Mouse (Mus musculus): ENCODE measurements around the gene Tns2. TPM values are rescaled to one million over a fixed set of nuclear protein-coding genes. Genes with fewer than 3 reads are reported as not detected.
A peak's percentile ranks its signal among the peaks of the same experiment; 100 is the strongest.

Tns2 gene
- total and polyA plus RNA-seq, 2 experiments from 2014 or later, result 5.5 to 9.2 TPM

DNA sequence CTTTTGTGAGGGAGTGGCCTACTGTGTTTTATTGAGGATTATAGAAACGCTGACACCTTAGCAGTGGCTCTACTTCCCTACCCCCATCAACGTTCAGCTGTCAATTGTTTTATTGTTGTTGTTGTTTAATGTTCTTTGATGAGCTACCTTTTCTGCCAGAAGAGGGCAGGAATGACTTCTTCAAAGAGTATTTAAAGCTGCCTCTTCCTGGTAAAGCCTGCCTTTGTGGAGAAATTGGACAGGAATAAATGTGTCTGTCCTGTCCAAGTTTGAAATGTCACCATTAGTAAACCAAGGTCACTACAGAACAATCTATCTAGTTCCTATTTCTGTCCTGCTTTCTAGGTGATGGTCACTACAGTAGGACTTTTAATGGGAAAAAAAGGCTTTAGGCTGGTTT lies 6.1 kb upstream of the Tns2 start:
- 59% methylated on average over 2 of the region's 2 CpGs for WGBS

DNA sequence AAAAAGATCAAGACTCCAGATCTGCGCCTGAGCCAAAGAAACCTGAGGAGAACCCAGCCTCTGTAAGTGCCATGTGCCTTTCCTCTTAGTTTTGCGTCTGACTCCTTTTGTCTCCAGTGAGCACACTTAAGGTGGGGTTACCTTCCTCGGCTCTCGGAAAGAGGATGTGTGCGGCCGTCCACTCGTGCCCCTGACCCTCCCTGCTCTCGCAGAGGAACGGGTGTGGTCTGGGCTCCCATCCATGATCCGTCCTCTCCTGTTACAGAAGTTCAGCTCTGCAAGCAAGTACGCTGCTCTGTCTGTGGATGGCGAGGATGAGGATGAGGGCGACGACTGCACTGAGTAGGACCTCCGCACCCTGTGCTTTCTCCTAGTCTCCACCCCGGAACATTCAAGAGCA lies 5.2 kb upstream of the Tns2 start:
- H3K9ac ChIP-seq (replicated peaks; ENCODE audit: low read length), result no peak overlapping the region
- no peaks in the 10 kb centered on the region for H3K9me3 ChIP-seq (ENCODE audit: low read length)
- DNase-seq (ENCODE audit: low spot score), result no peak
- H3K36me3 ChIP-seq (ENCODE audit: insufficient read depth, low read length), result peaks cover 70% of the 10 kb centered on the region
- no peaks in the 10 kb centered on the region for H3K27me3 ChIP-seq (ENCODE audit: insufficient read depth, low read length)
- TF ChIP-seq CTCF (IDR thresholded peaks at IDR 0.05; ENCODE audit: low read depth), result no peak
- ATAC-seq, result no peak
- no peak overlapping the region for H3K4me2 ChIP-seq (ENCODE audit: low read depth, low read length)
- 87% methylated on average over 16 of the region's 16 CpGs for WGBS
- no peak overlapping the region for H3K27ac ChIP-seq
- H3K4me3 ChIP-seq (ENCODE audit: low read length), result no peak overlapping the region
- 0 out of 2 replicates have a peak, but pooled peaks cover 2% of the 10 kb centered on the region for H3K4me1 ChIP-seq (ENCODE audit: insufficient read depth, low read length)

More for the DNA sequence above, 6.1 kb upstream of the Tns2 start:
- Histone ChIP-seq H3K4me1 (ENCODE audit: insufficient read depth, low read length) (no peaks in the 10 kb centered on the region), H3K27ac (no peak overlapping the region), H3K9me3 (ENCODE audit: low read length) (no peaks in the 10 kb centered on the region), H3K4me2 (ENCODE audit: low read depth, low read length) (no peak overlapping the region), H3K36me3 (ENCODE audit: insufficient read depth, low read length) (peaks cover 79% of the 10 kb centered on the region), H3K27me3 (ENCODE audit: insufficient read depth, low read length) (no peaks in the 10 kb centered on the region), H3K4me3 (ENCODE audit: low read length) (no peak overlapping the region), H3K9ac (replicated peaks; ENCODE audit: low read length) (no peak overlapping the region)
- DNase-seq (ENCODE audit: low spot score), result no peak
- TF ChIP-seq CTCF (IDR thresholded peaks at IDR 0.05; ENCODE audit: low read depth), result no peak
- no peak for ATAC-seq

DNA sequence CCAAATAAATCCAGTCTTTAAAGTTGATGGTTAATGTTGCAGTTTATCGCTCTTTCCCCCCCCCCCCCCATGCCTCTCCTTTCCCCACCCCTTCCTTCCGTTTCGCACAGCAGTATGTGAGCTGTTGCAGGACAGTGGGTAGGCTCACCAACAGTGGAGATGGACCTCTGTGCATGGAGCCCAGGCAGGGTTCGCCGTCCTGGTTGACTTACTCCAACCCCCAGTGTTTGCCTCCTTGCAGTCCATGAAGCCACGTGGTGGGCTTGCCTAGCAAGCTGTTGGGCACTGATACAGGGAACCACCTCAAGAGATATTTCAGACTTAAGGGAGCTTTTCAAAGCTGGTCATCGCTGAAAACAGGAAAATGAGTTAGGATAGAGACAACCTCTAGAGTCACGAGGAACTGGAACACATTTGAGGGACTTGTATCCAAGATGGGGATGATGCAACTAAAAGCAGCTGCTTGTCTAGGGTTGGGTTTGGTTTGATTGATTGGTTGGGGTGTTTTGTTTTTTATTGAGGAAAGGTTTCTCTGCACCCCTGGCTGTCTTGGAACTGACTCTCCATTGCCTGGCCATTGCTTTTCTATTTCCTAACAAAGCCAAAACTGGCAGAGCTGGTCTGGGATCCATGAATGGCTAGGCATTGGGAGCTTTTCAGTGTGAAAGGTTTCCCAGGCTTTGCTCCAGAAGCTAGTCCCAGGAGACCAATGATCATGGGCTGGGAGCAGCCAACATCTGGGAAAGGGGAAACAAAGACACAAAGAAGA lies 2.9 kb upstream of the Tns2 start:
- no peak overlapping the region for H3K9ac ChIP-seq (replicated peaks; ENCODE audit: low read length)
- TF ChIP-seq CTCF (IDR thresholded peaks at IDR 0.05; ENCODE audit: low read depth), result no peak
- peak; percentile 1 for DNase-seq (ENCODE audit: low spot score)
- no peak overlapping the region for H3K4me3 ChIP-seq (ENCODE audit: low read length)
- 79% methylated on average over 8 of the region's 8 CpGs for WGBS
- no peaks in the 10 kb centered on the region for H3K9me3 ChIP-seq (ENCODE audit: low read length)
- H3K27ac ChIP-seq, result no peak overlapping the region
- ATAC-seq, result no peak
- H3K27me3 ChIP-seq (ENCODE audit: insufficient read depth, low read length), result no peaks in the 10 kb centered on the region
- no peak overlapping the region for H3K4me2 ChIP-seq (ENCODE audit: low read depth, low read length)
- peaks cover 47% of the 10 kb centered on the region for H3K36me3 ChIP-seq (ENCODE audit: insufficient read depth, low read length)
- peaks cover 6% of the 10 kb centered on the region; the same call in 1 of the 2 replicates for H3K4me1 ChIP-seq (ENCODE audit: insufficient read depth, low read length)

DNA sequence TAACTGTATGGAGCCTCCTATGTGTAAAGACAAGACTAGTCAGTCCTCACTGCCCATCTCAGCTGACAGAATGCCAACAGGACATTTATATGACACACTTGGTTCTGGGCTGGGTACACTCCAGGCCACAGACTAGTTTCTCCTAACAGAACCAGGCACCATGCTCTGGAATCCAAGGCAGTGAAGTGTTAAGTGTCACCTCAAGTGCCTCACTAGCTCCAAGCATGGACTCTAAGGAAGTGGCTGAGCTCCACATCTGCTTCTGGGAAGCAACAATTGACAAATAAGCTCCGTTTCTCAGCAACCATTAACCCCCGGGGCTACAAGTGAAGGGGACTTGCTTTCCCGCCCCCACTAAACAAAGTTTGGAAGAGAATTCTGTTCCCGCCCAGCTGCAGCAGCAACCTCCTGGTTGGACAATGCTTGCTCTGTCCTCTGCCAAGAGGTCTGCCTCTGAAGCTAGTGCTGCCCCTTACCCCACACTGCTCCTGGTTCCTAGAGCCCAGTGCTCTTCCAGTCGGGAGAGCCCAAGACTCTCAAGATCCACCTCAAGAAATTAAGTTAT lies 2.1 kb upstream of the Tns2 start:
- H3K4me3 ChIP-seq (ENCODE audit: low read length), result no peak overlapping the region
- no peak for DNase-seq (ENCODE audit: low spot score)
- H3K27me3 ChIP-seq (ENCODE audit: insufficient read depth, low read length), result no peaks in the 10 kb centered on the region
- H3K9me3 ChIP-seq (ENCODE audit: low read length), result no peaks in the 10 kb centered on the region
- ATAC-seq, result no peak
- peaks cover 10% of the 10 kb centered on the region for H3K4me1 ChIP-seq (ENCODE audit: insufficient read depth, low read length)
- no peak for TF ChIP-seq CTCF (IDR thresholded peaks at IDR 0.05; ENCODE audit: low read depth)
- H3K4me2 ChIP-seq (ENCODE audit: low read depth, low read length), result no peak overlapping the region
- 23% methylated on average over 5 of the region's 5 CpGs for WGBS
- no peak overlapping the region for H3K9ac ChIP-seq (replicated peaks; ENCODE audit: low read length)
- H3K36me3 ChIP-seq (ENCODE audit: insufficient read depth, low read length), result peaks cover 39% of the 10 kb centered on the region
- H3K27ac ChIP-seq, result no peak overlapping the region

DNA sequence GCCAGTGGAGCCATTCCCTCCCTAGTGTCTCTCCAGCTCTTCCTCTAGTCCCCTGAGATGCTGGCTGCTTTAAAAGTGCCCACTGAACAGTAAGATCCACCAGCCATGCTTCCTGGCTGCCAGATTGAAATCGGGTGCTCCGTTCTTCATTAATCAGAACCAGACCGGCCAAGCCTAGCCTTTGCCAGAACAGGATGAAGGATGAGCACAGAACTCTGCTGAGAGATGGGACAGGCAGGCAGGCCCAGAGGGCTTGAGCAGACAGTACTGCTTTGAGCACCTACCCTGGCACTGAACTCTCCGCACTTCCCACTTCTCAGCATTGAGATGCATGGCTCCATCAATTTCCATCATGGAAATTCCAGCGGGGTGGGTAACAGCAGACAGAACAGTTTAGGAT lies 953 bp upstream of the Tns2 start:
- Histone ChIP-seq H3K9me3 (ENCODE audit: low read length) (no peaks in the 10 kb centered on the region), H3K9ac (replicated peaks; ENCODE audit: low read length) (no peak overlapping the region), H3K27me3 (ENCODE audit: insufficient read depth, low read length) (no peaks in the 10 kb centered on the region), H3K27ac (no peak overlapping the region), H3K4me1 (ENCODE audit: insufficient read depth, low read length) (peaks cover 20% of the 10 kb centered on the region), H3K4me3 (ENCODE audit: low read length) (no peak overlapping the region), H3K4me2 (ENCODE audit: low read depth, low read length) (no peak overlapping the region), H3K36me3 (ENCODE audit: insufficient read depth, low read length) (peaks cover 28% of the 10 kb centered on the region)
- 55% methylated on average over 5 of the region's 5 CpGs for whole genome bisulfite sequencing
- ATAC-seq (no peak), DNase-seq (ENCODE audit: low spot score) (no peak)
- TF ChIP-seq CTCF (IDR thresholded peaks at IDR 0.05; ENCODE audit: low read depth), result no peak

DNA sequence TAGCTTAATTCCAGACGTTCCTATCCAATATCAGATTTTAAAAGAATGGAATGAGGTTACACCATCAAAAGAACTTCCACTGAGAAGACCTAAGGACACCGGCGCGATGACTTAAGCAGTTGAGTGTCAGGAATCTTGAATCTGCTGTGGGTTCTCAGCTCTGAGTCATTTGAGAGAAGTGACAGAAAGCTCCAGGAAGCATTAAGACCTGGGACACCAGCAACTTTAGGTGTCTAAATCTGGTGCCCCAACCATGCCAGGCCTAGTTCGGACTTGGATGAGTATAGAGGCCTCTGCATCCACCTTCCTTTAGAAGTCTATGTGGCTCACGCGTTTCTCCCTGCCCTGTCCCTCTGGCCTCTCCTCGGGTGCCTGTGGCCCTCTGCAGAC lies 447 bp upstream of the Tns2 start:
- TF ChIP-seq CTCF (IDR thresholded peaks at IDR 0.05; ENCODE audit: low read depth), result no peak
- peak overlapping the region; percentile 49 for H3K4me3 ChIP-seq (ENCODE audit: low read length)
- H3K4me2 ChIP-seq (ENCODE audit: low read depth, low read length), result peak overlapping the region; percentile 68
- H3K9me3 ChIP-seq (ENCODE audit: low read length), result no peaks in the 10 kb centered on the region
- H3K36me3 ChIP-seq (ENCODE audit: insufficient read depth, low read length), result peaks cover 22% of the 10 kb centered on the region
- no peak for ATAC-seq
- peak overlapping the region; percentile 72; the same call in 1 of the 2 replicates for H3K27ac ChIP-seq
- H3K27me3 ChIP-seq (ENCODE audit: insufficient read depth, low read length), result no peaks in the 10 kb centered on the region
- no peak for DNase-seq (ENCODE audit: low spot score)
- peaks cover 20% of the 10 kb centered on the region for H3K4me1 ChIP-seq (ENCODE audit: insufficient read depth, low read length)
- H3K9ac ChIP-seq (replicated peaks; ENCODE audit: low read length), result peak overlapping the region; percentile 52
- WGBS, result 24% methylated on average over 8 of the region's 8 CpGs
